Mouse (Mus musculus): ENCODE results near the gene Rnf123. TPM values are rescaled to one million over a fixed set of nuclear protein-coding genes. Genes with fewer than 3 reads are reported as not detected.

Gene Rnf123
- total and polyA plus RNA-seq, 2 experiments from 2014 or later, result 32.9 to 40.5 TPM

GRCm38 (mm10) chr9:108111101-108111592 lies 28.0 kb upstream of the Rnf123 start:
- Histone ChIP-seq H3K9me3 (replicated peaks; ENCODE audit: control insufficient read depth, low read length) (no peaks in the 10 kb centered on the region), H3K4me3 (ENCODE audit: low read depth, low read length) (peak overlapping the region; percentile 32), H3K4me2 (ENCODE audit: low read depth, low read length) (peak overlapping the region; percentile 54), H3K36me3 (replicated peaks; ENCODE audit: control insufficient read depth, insufficient read depth, low read length) (no peaks in the 10 kb centered on the region), H3K4me1 (ENCODE audit: control insufficient read depth, insufficient read depth) (peaks cover 7% of the 10 kb centered on the region; the same call in 1 of the 2 replicates), H3K27me3 (ENCODE audit: control insufficient read depth, insufficient read depth, low read length) (peaks cover 15% of the 10 kb centered on the region; the same call in 1 of the 2 replicates), H3K9ac (replicated peaks; ENCODE audit: low read depth, low read length) (peak overlapping the region; percentile 18; the same call in 1 of the 2 replicates), H3K27ac (ENCODE audit: low read depth) (no peak overlapping the region)
- TF ChIP-seq EP300 (IDR thresholded peaks at IDR 0.05; ENCODE audit: low read depth) (no peak), CTCF (IDR thresholded peaks at IDR 0.05; ENCODE audit: low read depth) (no peak)
- ATAC-seq (ENCODE audit: insufficient read depth, low read depth) (no peak), DNase-seq (ENCODE audit: low spot score) (peak; percentile 39)
- WGBS, result 9% methylated on average over 21 of the region's 22 CpGs

GRCm38 (mm10) chr9:108110160-108110559 lies 27.0 kb upstream of the Rnf123 start:
- ATAC-seq (ENCODE audit: insufficient read depth, low read depth) (no peak), DNase-seq (ENCODE audit: low spot score) (no peak)
- Histone ChIP-seq H3K4me3 (ENCODE audit: low read depth, low read length) (no peak overlapping the region), H3K36me3 (replicated peaks; ENCODE audit: control insufficient read depth, insufficient read depth, low read length) (no peaks in the 10 kb centered on the region), H3K4me1 (ENCODE audit: control insufficient read depth, insufficient read depth) (peaks cover 7% of the 10 kb centered on the region; the same call in 1 of the 2 replicates), H3K4me2 (ENCODE audit: low read depth, low read length) (no peak overlapping the region), H3K9me3 (replicated peaks; ENCODE audit: control insufficient read depth, low read length) (no peaks in the 10 kb centered on the region), H3K27me3 (ENCODE audit: control insufficient read depth, insufficient read depth, low read length) (peaks cover 11% of the 10 kb centered on the region; the same call in 1 of the 2 replicates), H3K27ac (ENCODE audit: low read depth) (no peak overlapping the region), H3K9ac (replicated peaks; ENCODE audit: low read depth, low read length) (no peak overlapping the region)
- 75% methylated on average over 16 of the region's 16 CpGs for WGBS
- TF ChIP-seq EP300 (IDR thresholded peaks at IDR 0.05; ENCODE audit: low read depth) (no peak), CTCF (IDR thresholded peaks at IDR 0.05; ENCODE audit: low read depth) (no peak)

- no peak overlapping the region for H3K4me2 ChIP-seq (ENCODE audit: low read depth, low read length)
- TF ChIP-seq EP300 (IDR thresholded peaks at IDR 0.05; ENCODE audit: low read depth) (no peak), CTCF (IDR thresholded peaks at IDR 0.05; ENCODE audit: low read depth) (no peak)
- ATAC-seq (ENCODE audit: insufficient read depth, low read depth) (no peak), DNase-seq (ENCODE audit: low spot score) (no peak)
- no peaks in the 10 kb centered on the region for H3K9me3 ChIP-seq (replicated peaks; ENCODE audit: control insufficient read depth, low read length)
- no peak overlapping the region for H3K4me3 ChIP-seq (ENCODE audit: low read depth, low read length)
- 92% methylated on average over 16 of the region's 16 CpGs for WGBS
- H3K27ac ChIP-seq (ENCODE audit: low read depth), result no peak overlapping the region
- H3K27me3 ChIP-seq (ENCODE audit: control insufficient read depth, insufficient read depth, low read length), result 0 out of 2 replicates have a peak, but pooled peaks cover 8% of the 10 kb centered on the region
- no peak overlapping the region for H3K9ac ChIP-seq (replicated peaks; ENCODE audit: low read depth, low read length)
- peaks cover 7% of the 10 kb centered on the region; the same call in 1 of the 2 replicates for H3K4me1 ChIP-seq (ENCODE audit: control insufficient read depth, insufficient read depth)
- H3K36me3 ChIP-seq (replicated peaks; ENCODE audit: control insufficient read depth, insufficient read depth, low read length), result no peaks in the 10 kb centered on the region
Measured at GRCm38 (mm10) chr9:108107867-108108266, 24.7 kb upstream of the Rnf123 start.

- H3K9ac ChIP-seq (replicated peaks; ENCODE audit: low read depth, low read length), result no peak overlapping the region
- no peak overlapping the region for H3K4me2 ChIP-seq (ENCODE audit: low read depth, low read length)
- H3K27me3 ChIP-seq (ENCODE audit: control insufficient read depth, insufficient read depth, low read length), result 0 out of 2 replicates have a peak, but pooled peaks cover 8% of the 10 kb centered on the region
- H3K4me3 ChIP-seq (ENCODE audit: low read depth, low read length), result no peak overlapping the region
- ATAC-seq (ENCODE audit: insufficient read depth, low read depth), result no peak
- no peak overlapping the region for H3K27ac ChIP-seq (ENCODE audit: low read depth)
- H3K9me3 ChIP-seq (replicated peaks; ENCODE audit: control insufficient read depth, low read length), result no peaks in the 10 kb centered on the region
- DNase-seq (ENCODE audit: low spot score), result no peak
- WGBS, result 90% methylated on average over 23 of the region's 23 CpGs
- TF ChIP-seq CTCF (IDR thresholded peaks at IDR 0.05; ENCODE audit: low read depth) (no peak), EP300 (IDR thresholded peaks at IDR 0.05; ENCODE audit: low read depth) (no peak)
- H3K4me1 ChIP-seq (ENCODE audit: control insufficient read depth, insufficient read depth), result peaks cover 6% of the 10 kb centered on the region; the same call in 1 of the 2 replicates
- no peaks in the 10 kb centered on the region for H3K36me3 ChIP-seq (replicated peaks; ENCODE audit: control insufficient read depth, insufficient read depth, low read length)
Measured at GRCm38 (mm10) chr9:108106090-108106489, 22.9 kb upstream of the Rnf123 start.

- Histone ChIP-seq H3K27ac (ENCODE audit: low read depth) (no peak overlapping the region), H3K4me3 (ENCODE audit: low read depth, low read length) (no peak overlapping the region), H3K27me3 (ENCODE audit: control insufficient read depth, insufficient read depth, low read length) (0 out of 2 replicates have a peak, but pooled peaks cover 5% of the 10 kb centered on the region), H3K36me3 (replicated peaks; ENCODE audit: control insufficient read depth, insufficient read depth, low read length) (no peaks in the 10 kb centered on the region), H3K4me1 (ENCODE audit: control insufficient read depth, insufficient read depth) (no peaks in the 10 kb centered on the region), H3K9ac (replicated peaks; ENCODE audit: low read depth, low read length) (no peak overlapping the region), H3K9me3 (replicated peaks; ENCODE audit: control insufficient read depth, low read length) (no peaks in the 10 kb centered on the region), H3K4me2 (ENCODE audit: low read depth, low read length) (no peak overlapping the region)
- no peak for DNase-seq (ENCODE audit: low spot score)
- 90% methylated on average over 12 of the region's 12 CpGs for WGBS
- TF ChIP-seq EP300 (IDR thresholded peaks at IDR 0.05; ENCODE audit: low read depth), result no peak
- no peak for TF ChIP-seq CTCF (IDR thresholded peaks at IDR 0.05; ENCODE audit: low read depth)
- no peak for ATAC-seq (ENCODE audit: insufficient read depth, low read depth)
Measured at GRCm38 (mm10) chr9:108105549-108105863, 22.4 kb upstream of the Rnf123 start.

Measured in heart, postnatal 0 days (tissue).